Mouse (Mus musculus) naive thymus-derived CD4-positive, alpha-beta T cell, adult 2 months (primary cell): Measurements from ENCODE around the gene Chfr.
"Not testable (repeated sequence)": the region's sequence is repeated elsewhere in the genome, so short reads cannot be mapped to it uniquely, and the experiment has no call there.

Experiments
- DNase-seq: peaks from one replicate; pipeline ENCODE4 v3.0.0-alpha.2; 2011; ENCODE audit warnings: low read depth

Gene Chfr

GRCm38 (mm10) chr5:110108305-110108628 is 27.4 kb upstream of the Chfr start:
- no peak for DNase-seq

DNA sequence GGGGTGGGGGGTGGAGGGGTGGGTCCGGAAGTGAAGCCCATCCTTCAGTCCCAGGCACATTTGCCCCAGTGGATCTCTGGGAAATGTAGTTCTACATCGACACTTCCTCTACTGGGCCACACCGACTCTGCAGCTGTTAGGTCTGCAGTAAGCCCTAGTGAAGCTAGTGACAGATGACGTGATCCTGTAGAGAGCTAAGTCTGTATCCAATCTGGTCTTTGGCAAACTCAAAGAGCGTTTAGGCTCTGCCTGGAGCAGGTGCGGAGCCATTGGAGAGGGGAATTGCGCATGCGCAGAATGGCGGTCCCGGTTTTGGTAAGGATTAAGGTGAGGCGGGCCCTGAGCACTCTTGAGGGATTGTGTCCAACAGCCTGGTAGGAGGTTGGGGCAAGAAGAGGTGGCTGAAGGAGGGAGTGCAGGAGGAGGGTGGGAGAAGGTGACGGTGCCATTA is 25.6 kb upstream of the Chfr start, which contains the start of gene Zfp605:
Gene Zfp605, plus strand, starts transcription at position 102 of the 451 bp plus-strand sequence.
- peak; percentile 87 for DNase-seq

DNA sequence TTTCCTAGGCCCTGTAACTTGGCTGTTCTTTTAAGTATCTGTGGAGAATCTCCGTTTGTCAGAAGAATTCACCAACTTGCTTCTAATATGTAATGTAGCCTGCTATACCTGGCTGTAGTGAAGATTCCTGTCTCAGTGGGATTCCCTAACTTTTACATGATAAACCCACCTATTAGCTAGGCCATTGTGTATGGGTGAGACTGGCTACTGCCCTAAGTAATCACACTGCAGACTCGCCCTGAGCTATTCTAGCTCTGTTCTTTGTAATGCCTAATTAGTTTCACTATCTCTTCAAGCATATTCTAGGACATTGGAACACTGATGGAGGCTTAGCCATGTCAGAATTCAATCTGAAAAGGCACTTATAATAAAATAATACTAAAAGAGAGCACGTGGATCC is 13.3 kb upstream of the Chfr start:
- DNase-seq: not testable (repeated sequence)

- DNase-seq: no peak
Measured at GRCm38 (mm10) chr5:110136087-110136464, 434 bp downstream of the Chfr start.

GRCm38 (mm10) chr5:110137816-110138215 is 2.2 kb downstream of the Chfr start:
- DNase-seq: no peak

DNA sequence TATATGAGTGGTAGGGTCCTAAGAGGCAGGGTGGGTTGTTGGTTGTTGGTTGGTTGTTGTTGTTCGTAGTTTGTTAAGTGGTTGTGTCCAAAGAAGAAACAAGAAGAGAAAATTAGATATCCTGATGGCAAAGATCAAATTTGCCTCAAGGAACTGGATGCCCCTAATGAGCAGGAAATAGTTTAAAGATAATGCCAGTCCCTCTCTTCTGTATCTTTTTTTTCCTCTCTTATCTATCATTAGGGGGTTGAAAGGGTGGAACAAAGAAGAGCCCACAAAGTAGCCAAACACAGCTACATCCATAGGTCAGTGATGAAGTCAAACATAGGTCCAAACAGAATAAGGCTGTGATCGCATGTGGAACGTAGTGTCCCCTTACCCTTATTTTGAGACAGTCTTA is 3.7 kb downstream of the Chfr start:
- DNase-seq: no peak

- DNase-seq: no peak
Measured at GRCm38 (mm10) chr5:110140424-110140823, 4.8 kb downstream of the Chfr start.

DNA sequence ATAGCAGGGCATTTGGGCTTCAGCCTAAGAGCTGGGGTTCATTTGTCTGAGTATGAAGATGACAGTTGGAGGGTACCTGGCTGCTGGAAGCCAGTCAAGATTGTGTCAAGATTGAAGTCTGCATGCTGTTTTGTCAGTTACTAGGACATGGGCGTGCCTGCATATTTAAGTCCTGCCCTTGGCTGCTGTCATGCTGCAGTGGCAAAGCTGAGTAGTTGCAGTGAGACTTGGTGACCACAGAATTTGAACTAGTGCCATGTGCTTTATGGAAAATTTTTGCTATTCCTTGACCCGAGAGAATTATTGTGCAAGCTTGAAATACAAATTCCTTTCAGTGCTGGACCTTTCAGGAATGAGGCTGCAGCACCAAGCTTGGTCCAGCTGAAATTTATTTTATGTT is 6.7 kb downstream of the Chfr start:
- DNase-seq: no peak

- DNase-seq: peak; percentile 31
Measured at GRCm38 (mm10) chr5:110143007-110143406, 7.4 kb downstream of the Chfr start.

GRCm38 (mm10) chr5:110169374-110169773 is 33.7 kb downstream of the Chfr start:
- DNase-seq: no peak

- peak; percentile 98 for DNase-seq
Measured at GRCm38 (mm10) chr5:110176362-110177020, 40.8 kb downstream of the Chfr start, which contains the start of gene Golga3. Gene Golga3, plus strand, starts transcription at chr5:110176701.

GRCm38 (mm10) chr5:110177021-110177420 is 41.4 kb downstream of the Chfr start:
- DNase-seq: no peak

DNA sequence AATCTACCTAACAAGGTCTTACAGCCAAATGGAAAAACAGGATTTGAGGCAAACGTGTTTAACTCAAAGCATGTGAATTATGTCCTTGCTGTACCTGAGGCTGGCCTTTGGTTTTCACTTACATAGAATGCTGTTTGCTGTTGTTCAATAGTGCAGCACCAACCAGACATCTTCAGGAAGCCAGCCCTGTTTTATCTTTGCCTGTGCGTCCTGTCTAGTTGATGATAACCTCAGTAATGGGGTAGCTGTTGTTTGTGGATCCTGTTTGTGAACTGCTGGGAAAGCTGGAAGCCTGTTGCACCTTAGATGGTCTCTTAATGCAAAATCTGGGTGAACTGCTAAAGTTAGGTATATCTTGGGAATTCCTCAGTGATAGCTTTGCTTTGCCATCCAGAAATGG is 43.0 kb downstream of the Chfr start:
- DNase-seq: no peak

GRCm38 (mm10) chr5:110181716-110182115 is 46.1 kb downstream of the Chfr start:
- DNase-seq: no peak

- DNase-seq: peak; percentile 35
Measured at GRCm38 (mm10) chr5:110203164-110203895, 67.7 kb downstream of the Chfr start.

GRCm38 (mm10) chr5:110204777-110205176 is 69.1 kb downstream of the Chfr start:
- DNase-seq: peak; percentile 15

DNA sequence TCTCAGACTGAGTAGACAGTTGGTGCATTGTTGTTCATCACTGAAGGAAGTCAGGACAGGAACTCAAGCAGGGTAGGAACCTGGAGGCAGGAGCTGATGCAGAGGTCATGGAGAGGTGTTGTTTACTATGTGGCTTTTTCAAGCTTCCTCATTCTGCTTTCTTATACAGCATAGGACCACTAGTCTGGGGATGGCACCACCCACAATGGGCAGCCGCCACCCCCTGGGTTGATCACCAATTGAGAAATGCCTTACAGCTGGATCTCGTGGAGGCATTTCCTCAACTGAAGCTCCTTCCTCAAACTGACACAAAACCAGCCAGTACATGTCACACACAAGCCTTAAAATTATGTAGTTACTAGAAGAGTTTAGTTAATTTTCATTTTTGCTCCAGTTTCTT is 75.7 kb downstream of the Chfr start:
- no peak for DNase-seq

- DNase-seq: no peak
Measured at GRCm38 (mm10) chr5:110216780-110217179, 81.1 kb downstream of the Chfr start.

- DNase-seq: no peak
Measured at GRCm38 (mm10) chr5:110220331-110220730, 84.7 kb downstream of the Chfr start.
